Mouse (Mus musculus): Measurements from ENCODE around the gene Kcnj4. TPM values are rescaled to one million over a fixed set of nuclear protein-coding genes. Genes with fewer than 3 reads are reported as not detected.

Kcnj4 gene
- polyA plus RNA-seq, 1 experiment from 2014 or later = not detected

DNA sequence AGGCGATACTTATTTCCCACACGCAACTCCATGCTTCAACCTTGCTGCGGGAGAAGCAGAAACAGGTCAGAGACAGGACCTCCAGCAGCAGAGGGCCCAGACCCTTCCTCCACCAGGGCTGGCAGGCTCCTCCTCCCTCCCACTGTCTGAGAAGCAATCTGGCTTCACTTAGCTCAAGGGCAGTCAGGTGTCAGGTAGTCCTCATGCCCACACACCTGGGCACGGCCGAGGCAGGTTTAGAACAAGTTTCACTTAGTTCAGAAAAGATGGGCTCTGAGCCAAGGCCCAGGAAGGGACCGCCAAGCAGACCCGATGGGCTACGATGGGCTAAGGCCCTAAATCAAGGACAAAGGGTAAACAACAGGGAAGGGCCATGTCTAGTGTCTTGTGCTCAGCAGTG, 66.2 kb downstream of the Kcnj4 start:
- ATAC-seq (ENCODE audit: low FRiP score) (no peak), DNase-seq (ENCODE audit: low spot score, missing footprints) (no peak)
- Histone ChIP-seq H3K27me3 (ENCODE audit: control insufficient read depth, insufficient read depth, low read length) (no peaks in the 10 kb centered on the region), H3K4me1 (ENCODE audit: control insufficient read depth, insufficient read depth, low read length) (peaks cover 59% of the 10 kb centered on the region), H3K27ac (ENCODE audit: low read depth, low read length) (no peak overlapping the region), H3K9me3 (ENCODE audit: control insufficient read depth, low read length) (no peaks in the 10 kb centered on the region), H3K36me3 (ENCODE audit: control insufficient read depth, insufficient read depth, low read length) (peaks cover 29% of the 10 kb centered on the region), H3K4me2 (no peak overlapping the region), H3K9ac (ENCODE audit: low read length) (no peak overlapping the region), H3K4me3 (ENCODE audit: low read depth, low read length) (no peak overlapping the region)
- 86% methylated on average over 8 of the region's 8 CpGs for WGBS

DNA sequence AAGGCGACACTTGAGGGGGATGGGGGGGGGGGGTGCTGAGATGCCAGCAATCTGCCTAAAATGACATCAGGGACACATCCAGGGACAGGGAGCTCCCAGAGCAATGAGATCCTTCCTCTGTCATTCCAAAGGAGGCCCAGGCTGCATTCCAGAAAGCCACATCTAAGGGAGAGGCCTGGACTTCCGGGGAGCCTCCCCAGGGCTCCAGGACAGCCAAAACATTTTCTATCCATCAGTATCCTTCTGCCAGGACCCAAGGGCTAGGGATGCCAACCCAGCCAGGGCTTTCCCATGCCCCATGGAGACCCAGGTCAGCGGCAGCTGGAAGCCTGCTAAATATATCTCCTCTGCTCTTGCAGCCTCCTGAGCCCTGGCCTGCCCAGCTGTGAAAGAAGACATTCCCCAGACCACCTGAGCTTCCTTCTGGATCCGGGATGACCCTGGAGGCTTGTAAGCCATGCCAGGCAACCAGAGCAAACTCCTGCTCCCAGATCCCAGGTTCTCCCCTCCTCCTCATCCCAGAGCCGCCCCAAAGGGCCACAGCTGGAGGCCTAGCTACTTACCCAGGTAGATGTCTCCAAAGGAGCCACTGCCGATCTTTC, 66.7 kb downstream of the Kcnj4 start:
- Histone ChIP-seq H3K27ac (ENCODE audit: low read depth, low read length) (no peak overlapping the region), H3K4me3 (ENCODE audit: low read depth, low read length) (no peak overlapping the region), H3K36me3 (ENCODE audit: control insufficient read depth, insufficient read depth, low read length) (peaks cover 30% of the 10 kb centered on the region), H3K4me2 (no peak overlapping the region), H3K4me1 (ENCODE audit: control insufficient read depth, insufficient read depth, low read length) (peaks cover 59% of the 10 kb centered on the region), H3K9me3 (ENCODE audit: control insufficient read depth, low read length) (no peaks in the 10 kb centered on the region), H3K27me3 (ENCODE audit: control insufficient read depth, insufficient read depth, low read length) (no peaks in the 10 kb centered on the region), H3K9ac (ENCODE audit: low read length) (0 out of 2 replicates have a peak overlapping the region, but pooled peaks have one; percentile 12)
- WGBS = 92% methylated on average over 6 of the region's 6 CpGs
- ATAC-seq (ENCODE audit: low FRiP score) = no peak
- no peak for DNase-seq (ENCODE audit: low spot score, missing footprints)

DNA sequence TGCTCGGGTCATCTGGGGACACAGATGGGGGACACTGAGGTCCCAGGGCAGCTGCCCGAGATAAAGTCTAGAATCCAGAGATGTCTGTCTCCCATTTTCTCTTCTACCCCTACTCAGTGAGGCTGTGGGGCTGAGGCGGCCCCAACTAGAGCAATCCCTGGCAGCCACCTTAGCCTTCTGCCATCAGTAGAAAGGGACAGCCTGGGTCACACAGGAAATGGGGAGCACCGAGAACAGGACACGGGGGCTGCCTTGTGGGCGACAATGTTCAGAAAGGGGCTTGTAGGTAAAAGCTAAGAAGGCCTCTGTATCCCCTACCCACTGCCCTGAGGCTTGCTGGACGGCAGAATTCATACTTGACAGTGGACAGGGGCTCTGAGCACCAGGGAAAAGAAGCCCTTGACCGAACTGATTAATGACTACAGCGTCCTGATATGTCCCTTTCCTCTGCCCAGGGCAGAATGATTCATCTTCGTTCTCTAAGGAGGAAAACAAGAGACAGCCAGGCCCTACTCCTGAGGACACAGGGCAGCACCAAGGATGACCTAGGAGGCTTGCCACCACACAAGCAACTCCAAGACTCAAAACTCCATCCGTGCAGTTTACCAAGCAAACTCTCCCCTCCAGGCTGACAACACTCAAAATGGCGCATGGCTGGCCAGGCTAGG, 67.4 kb downstream of the Kcnj4 start:
- no peak for DNase-seq (ENCODE audit: low spot score, missing footprints)
- Histone ChIP-seq H3K36me3 (ENCODE audit: control insufficient read depth, insufficient read depth, low read length) (peaks cover 32% of the 10 kb centered on the region), H3K4me3 (ENCODE audit: low read depth, low read length) (no peak overlapping the region), H3K9ac (ENCODE audit: low read length) (no peak overlapping the region), H3K9me3 (ENCODE audit: control insufficient read depth, low read length) (no peaks in the 10 kb centered on the region), H3K4me1 (ENCODE audit: control insufficient read depth, insufficient read depth, low read length) (peaks cover 60% of the 10 kb centered on the region), H3K27ac (ENCODE audit: low read depth, low read length) (no peak overlapping the region), H3K4me2 (no peak overlapping the region), H3K27me3 (ENCODE audit: control insufficient read depth, insufficient read depth, low read length) (no peaks in the 10 kb centered on the region)
- no peak for ATAC-seq (ENCODE audit: low FRiP score)
- 88% methylated on average over 12 of the region's 12 CpGs for WGBS

DNA sequence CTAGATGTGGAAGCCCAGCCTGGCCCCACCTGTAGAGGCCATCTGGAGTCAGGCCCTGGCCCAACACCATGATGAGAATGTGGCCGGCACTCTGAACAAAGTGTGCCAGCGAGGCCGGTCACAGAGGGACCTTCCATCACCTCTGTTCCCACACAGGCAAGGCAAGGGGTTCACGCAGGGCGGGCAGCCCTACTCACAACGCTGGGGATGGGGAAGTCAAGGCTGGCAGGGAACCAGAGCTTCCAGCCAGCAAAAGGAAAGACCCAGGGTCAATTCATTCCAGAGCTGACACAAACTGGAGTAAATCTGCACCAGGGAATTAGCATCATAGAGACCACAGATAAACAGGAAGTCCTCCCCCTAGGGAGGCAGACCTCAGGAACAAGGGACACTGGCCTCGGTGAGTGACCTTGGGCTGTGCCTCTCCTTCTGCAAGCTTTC, 68.5 kb downstream of the Kcnj4 start:
- no peak overlapping the region for H3K9ac ChIP-seq (ENCODE audit: low read length)
- ATAC-seq (ENCODE audit: low FRiP score) (no peak), DNase-seq (ENCODE audit: low spot score, missing footprints) (no peak)
- H3K9me3 ChIP-seq (ENCODE audit: control insufficient read depth, low read length) = no peaks in the 10 kb centered on the region
- 63% methylated on average over 7 of the region's 7 CpGs for WGBS
- H3K4me2 ChIP-seq = no peak overlapping the region
- no peak overlapping the region for H3K4me3 ChIP-seq (ENCODE audit: low read depth, low read length)
- H3K27ac ChIP-seq (ENCODE audit: low read depth, low read length) = no peak overlapping the region
- no peaks in the 10 kb centered on the region for H3K27me3 ChIP-seq (ENCODE audit: control insufficient read depth, insufficient read depth, low read length)
- peaks cover 55% of the 10 kb centered on the region for H3K4me1 ChIP-seq (ENCODE audit: control insufficient read depth, insufficient read depth, low read length)
- H3K36me3 ChIP-seq (ENCODE audit: control insufficient read depth, insufficient read depth, low read length) = peaks cover 37% of the 10 kb centered on the region

DNA sequence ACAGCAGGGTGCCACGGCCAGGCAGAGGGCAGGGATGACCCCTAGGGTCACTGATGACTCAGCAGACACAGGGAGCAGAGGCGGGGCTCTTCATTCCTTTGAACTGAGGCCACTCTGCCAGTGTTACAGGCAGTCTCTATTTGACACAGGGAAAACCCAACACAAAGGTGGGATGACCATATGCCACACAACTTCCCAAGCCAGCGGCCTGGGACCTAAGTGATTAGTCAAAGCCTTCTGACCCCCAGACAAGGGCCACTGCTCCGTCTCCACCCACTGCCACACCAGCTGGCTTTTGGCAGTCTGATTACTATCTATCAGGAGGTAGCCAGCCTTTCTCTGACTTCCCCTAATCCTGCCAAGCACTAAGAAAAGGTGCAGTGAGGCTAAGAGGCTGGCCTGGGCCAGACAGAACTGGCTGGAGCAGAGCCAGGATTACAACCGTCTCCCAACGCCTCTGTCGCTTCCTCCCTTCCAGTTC, 69.8 kb downstream of the Kcnj4 start:
- DNase-seq (ENCODE audit: low spot score, missing footprints) (no peak), ATAC-seq (ENCODE audit: low FRiP score) (0 out of 2 replicates have a peak, but pooled peaks have one; percentile 25)
- H3K36me3 ChIP-seq (ENCODE audit: control insufficient read depth, insufficient read depth, low read length) = peaks cover 42% of the 10 kb centered on the region
- H3K9me3 ChIP-seq (ENCODE audit: control insufficient read depth, low read length) = no peaks in the 10 kb centered on the region
- no peak overlapping the region for H3K4me3 ChIP-seq (ENCODE audit: low read depth, low read length)
- H3K27me3 ChIP-seq (ENCODE audit: control insufficient read depth, insufficient read depth, low read length) = no peaks in the 10 kb centered on the region
- H3K9ac ChIP-seq (ENCODE audit: low read length) = peak overlapping the region; percentile 36; the same call in 1 of the 2 replicates
- H3K27ac ChIP-seq (ENCODE audit: low read depth, low read length) = peak overlapping the region; percentile 25; the same call in 1 of the 2 replicates
- 25% methylated on average over 7 of the region's 7 CpGs for WGBS
- H3K4me2 ChIP-seq = 0 out of 2 replicates have a peak overlapping the region, but pooled peaks have one; percentile 15
- H3K4me1 ChIP-seq (ENCODE audit: control insufficient read depth, insufficient read depth, low read length) = peaks cover 49% of the 10 kb centered on the region

Small RNAs within 50 kb of the gene (microRNA-seq; reads per million reads assigned to microRNA genes)
- gene Gm44302 = not detected

Other genes with a start within 250 kb of the Kcnj4 start
- 0.27 and 1.5 TPM in 2 replicates for gene Baiap2l2, start 219.7 kb downstream of the Kcnj4 start, polyA plus RNA-seq (2014; fragmentation: Nextera tagmentation; extraction: Ambion mirVana)
- 18.4 and 20.6 TPM in 2 replicates for gene Pla2g6, start 176.9 kb downstream of the Kcnj4 start, polyA plus RNA-seq (2014; fragmentation: Nextera tagmentation; extraction: Ambion mirVana)
- gene Maff, start 158.6 kb downstream of the Kcnj4 start, polyA plus RNA-seq (2014; fragmentation: Nextera tagmentation; extraction: Ambion mirVana) = 1.0 and 2.3 TPM in 2 replicates
- gene Tmem184b, start 101.7 kb downstream of the Kcnj4 start, polyA plus RNA-seq (2014; fragmentation: Nextera tagmentation; extraction: Ambion mirVana) = 25.5 and 33.8 TPM in 2 replicates
- gene Csnk1e, start 49.7 kb downstream of the Kcnj4 start, polyA plus RNA-seq (2014; fragmentation: Nextera tagmentation; extraction: Ambion mirVana) = 175 and 182 TPM in 2 replicates
- 14.9 and 16.4 TPM in 2 replicates for gene Kdelr3, start 11.2 kb upstream of the Kcnj4 start, polyA plus RNA-seq (2014; fragmentation: Nextera tagmentation; extraction: Ambion mirVana)
- 81.9 and 82.6 TPM in 2 replicates for gene Ddx17, start 41.5 kb upstream of the Kcnj4 start, polyA plus RNA-seq (2014; fragmentation: Nextera tagmentation; extraction: Ambion mirVana)
- gene Dmc1, start 99.9 kb upstream of the Kcnj4 start, polyA plus RNA-seq (2014; fragmentation: Nextera tagmentation; extraction: Ambion mirVana) = 0.94 and 1.1 TPM in 2 replicates
- 2.2 and 3.7 TPM in 2 replicates for gene Fam227a, start 153.7 kb upstream of the Kcnj4 start, polyA plus RNA-seq (2014; fragmentation: Nextera tagmentation; extraction: Ambion mirVana)
- 85.1 and 87.4 TPM in 2 replicates for gene Cby1, start 154.0 kb upstream of the Kcnj4 start, polyA plus RNA-seq (2014; fragmentation: Nextera tagmentation; extraction: Ambion mirVana)
- 327 and 349 TPM in 2 replicates for gene Tomm22, start 165.6 kb upstream of the Kcnj4 start, polyA plus RNA-seq (2014; fragmentation: Nextera tagmentation; extraction: Ambion mirVana)
- 12.9 and 14.0 TPM in 2 replicates for gene Josd1, start 182.7 kb upstream of the Kcnj4 start, polyA plus RNA-seq (2014; fragmentation: Nextera tagmentation; extraction: Ambion mirVana)
- gene Gtpbp1, start 185.6 kb upstream of the Kcnj4 start, polyA plus RNA-seq (2014; fragmentation: Nextera tagmentation; extraction: Ambion mirVana) = 31.9 and 37.5 TPM in 2 replicates
- gene Sun2, start 237.3 kb upstream of the Kcnj4 start, polyA plus RNA-seq (2014; fragmentation: Nextera tagmentation; extraction: Ambion mirVana) = 3.0 and 4.2 TPM in 2 replicates